ENCODE assay signal across 10 mouse cellular contexts in genomic region chr15:85792819-85793218, GRCm38 (mm10). TPM values are rescaled to one million over a fixed set of nuclear protein-coding genes. Genes with fewer than 3 reads are reported as not detected.
DNase-seq lines count a peak whose midpoint lies in the region.
"Had no signal": no experiment of that assay in that cellular context is flagged by ENCODE, and none has a peak within 500 bp of the region (broad histone marks: within the 10 kb centered on the region; RNA-seq: fewer than 3 reads in every experiment).

No protein-coding gene starts in this region.

- no peaks in the 10 kb centered on the region for H3K27me3 ChIP-seq in heart, embryonic 10.5 days (ENCODE audit: insufficient read depth, poor library complexity, severe bottlenecking)
- H3K27me3 ChIP-seq: embryonic facial prominence, embryonic 12.5 days had no signal

- no peaks in the 10 kb centered on the region; the same call in 1 of the 2 replicates for H3K4me1 ChIP-seq in heart, embryonic 10.5 days
- H3K4me1 ChIP-seq: embryonic facial prominence, embryonic 12.5 days had no signal

- no peak overlapping the region for H3K4me3 ChIP-seq in heart, embryonic 10.5 days
- H3K4me3 ChIP-seq: embryonic facial prominence, embryonic 12.5 days had no signal

- H3K27ac ChIP-seq in heart, embryonic 10.5 days, result no peak overlapping the region
- H3K27ac ChIP-seq: embryonic facial prominence, embryonic 12.5 days had no signal

- peak; percentile 70 for DNase-seq in adrenal gland, postnatal 10 days
- DNase-seq in adrenal gland, postnatal 4 days (ENCODE audit: low spot score in 2 of 2), result no peak
- peak; percentile 57 for DNase-seq in heart, adult 8-10 months (ENCODE audit: low spot score)
- DNase-seq in heart, embryonic 10.5 days (ENCODE audit: low spot score), result no peak
- peak; percentile 24 for DNase-seq in urinary bladder, postnatal 14 days (ENCODE audit: low spot score)
- no peak for DNase-seq in urinary bladder, adult 2 months (ENCODE audit: low spot score)
- no peak for DNase-seq in natural killer cell, adult 2 months (ENCODE audit: low spot score in 2 of 2)
- DNase-seq in kidney, adult 18-20 months, result no peak
- DNase-seq: lung, postnatal 14 days had no signal

- H3K36me3 ChIP-seq in heart, embryonic 10.5 days, result no peaks in the 10 kb centered on the region
- H3K36me3 ChIP-seq: embryonic facial prominence, embryonic 12.5 days had no signal

- 77% methylated on average over 1 of the region's 1 CpGs for whole genome bisulfite sequencing in heart, embryonic 10.5 days

- H3K9me3 ChIP-seq in heart, embryonic 10.5 days, result no peaks in the 10 kb centered on the region
- H3K9me3 ChIP-seq: embryonic facial prominence, embryonic 12.5 days had no signal

RNA-seq across cellular contexts. Expression of gene Cdpf1, which starts 18.7 kb away (rescaled TPM):
- total RNA-seq in adrenal gland, postnatal 10 days (2021), result 10 to 100 TPM; 20.7 to 25.4 TPM
- 10 to 100 TPM; 22.3 TPM for total RNA-seq in adrenal gland, postnatal 4 days (2021)
- 10 to 100 TPM; 27.1 to 38.5 (median 31.0) TPM for total RNA-seq in heart, adult 8-10 months (2022)
- 50.9 and 54.2 TPM in 2 replicates for polyA plus RNA-seq in heart, embryonic 10.5 days (2016; fragmentation: Nextera tagmentation; extraction: Ambion mirVana)
- polyA plus RNA-seq in urinary bladder, adult 2 months (2012; rRNA removed), result 29.2 and 37.6 TPM in 2 replicates

RNA-seq across cellular contexts. Expression of gene Pkdrej, which starts 28.7 kb away (rescaled TPM):
- under 1 TPM; 0.15 to 0.45 TPM for total RNA-seq in adrenal gland, postnatal 10 days (2021)
- under 1 TPM; 0.45 to 0.48 TPM for total RNA-seq in adrenal gland, postnatal 4 days (2021)
- 1 to 10 TPM; 3.1 to 5.4 (median 4.6) TPM for total RNA-seq in heart, adult 8-10 months (2022)
- 0.05 and 0.13 TPM in 2 replicates for polyA plus RNA-seq in heart, embryonic 10.5 days (2016; fragmentation: Nextera tagmentation; extraction: Ambion mirVana)
- 0.45 and 0.56 TPM in 2 replicates for polyA plus RNA-seq in urinary bladder, adult 2 months (2012; rRNA removed)

RNA-seq across cellular contexts. Expression of gene Ttc38, which starts 39.3 kb away (rescaled TPM):
- total RNA-seq in adrenal gland, postnatal 10 days (2021), result 10 to 100 TPM; 20.7 to 25.4 TPM
- total RNA-seq in adrenal gland, postnatal 4 days (2021), result 10 to 100 TPM; 14.5 to 15.2 TPM
- total RNA-seq in heart, adult 8-10 months (2022), result 10 to 100 TPM; 17.9 to 22.2 (median 19.6) TPM
- polyA plus RNA-seq in heart, embryonic 10.5 days (2016; fragmentation: Nextera tagmentation; extraction: Ambion mirVana), result 2.6 and 3.5 TPM in 2 replicates
- polyA plus RNA-seq in urinary bladder, adult 2 months (2012; rRNA removed), result 19.7 and 27.5 TPM in 2 replicates

RNA-seq across cellular contexts. Expression of gene Ppara, which starts 58.0 kb away (rescaled TPM):
- 100 to 1,000 TPM in 1 of 2 experiments, 10 to 100 TPM in 1; 95.3 to 120 TPM for total RNA-seq in adrenal gland, postnatal 10 days (2021)
- total RNA-seq in adrenal gland, postnatal 4 days (2021), result 10 to 100 TPM; 17.2 to 29.4 TPM
- 10 to 100 TPM; 50.2 to 79.0 (median 59.5) TPM for total RNA-seq in heart, adult 8-10 months (2022)
- polyA plus RNA-seq in heart, embryonic 10.5 days (2016; fragmentation: Nextera tagmentation; extraction: Ambion mirVana), result 0.88 and 2.0 TPM in 2 replicates
- polyA plus RNA-seq in urinary bladder, adult 2 months (2012; rRNA removed), result 6.9 and 7.8 TPM in 2 replicates

Comparison
In these comparisons a context has a peak if more than half of its experiments do, and no peak if none do; other contexts are left out.
1. DNase-seq: peak in adrenal gland, postnatal 10 days (single experiment), heart, adult 8-10 months (single experiment) and urinary bladder, postnatal 14 days (single experiment); none in adrenal gland, postnatal 4 days (0 of 2), heart, embryonic 10.5 days (single experiment), urinary bladder, adult 2 months (single experiment), natural killer cell, adult 2 months (0 of 2) and kidney, adult 18-20 months (single experiment).